Mouse (Mus musculus) lung, adult 18-20 months (tissue): ENCODE data around the gene Ptprd.

Source experiments
- DNase-seq, 2 experiments: peaks; one replicate each; pipeline ENCODE4 v3.0.0; 2022; ENCODE audit warnings: mixed read lengths in 2 of 2

Gene Ptprd

DNA sequence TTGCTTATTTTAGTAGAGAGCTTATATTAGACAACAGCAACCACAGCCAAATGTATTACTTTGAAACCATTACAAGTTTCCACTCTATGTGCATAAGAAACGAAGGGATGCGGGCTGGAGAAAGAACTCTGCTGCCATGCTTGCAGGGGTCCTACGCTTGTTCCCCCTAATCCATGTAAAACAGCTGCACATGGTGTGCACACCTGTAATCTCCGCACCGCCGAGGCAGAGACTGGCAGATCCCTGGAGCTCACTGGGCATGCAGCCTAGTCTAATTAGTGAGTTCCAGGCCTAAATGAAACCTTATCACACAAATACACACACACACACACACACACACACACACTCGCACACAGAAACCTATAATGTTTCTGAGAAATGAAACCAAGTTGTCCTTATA lies 1365.5 kb downstream of the Ptprd start:
- no peak for DNase-seq

DNA sequence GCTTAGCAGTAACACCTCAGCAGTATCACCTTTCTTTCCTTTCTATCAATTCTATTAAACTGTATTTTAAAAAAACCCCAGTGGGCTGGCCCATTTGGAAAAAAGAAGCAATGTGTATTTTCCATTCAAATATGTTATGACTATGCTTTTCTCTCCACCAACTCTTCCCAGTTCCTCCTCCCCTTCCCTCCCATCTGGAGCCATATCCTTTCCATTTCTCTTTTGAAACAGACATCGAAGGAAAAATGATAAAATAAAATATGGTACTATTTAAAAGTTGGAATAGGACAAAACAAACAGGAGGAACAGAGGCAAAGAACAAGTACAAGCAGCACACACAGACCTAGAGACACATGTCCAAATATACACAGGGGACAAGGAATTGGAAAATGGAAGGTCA lies 1372.7 kb downstream of the Ptprd start:
- no peak for DNase-seq

DNA sequence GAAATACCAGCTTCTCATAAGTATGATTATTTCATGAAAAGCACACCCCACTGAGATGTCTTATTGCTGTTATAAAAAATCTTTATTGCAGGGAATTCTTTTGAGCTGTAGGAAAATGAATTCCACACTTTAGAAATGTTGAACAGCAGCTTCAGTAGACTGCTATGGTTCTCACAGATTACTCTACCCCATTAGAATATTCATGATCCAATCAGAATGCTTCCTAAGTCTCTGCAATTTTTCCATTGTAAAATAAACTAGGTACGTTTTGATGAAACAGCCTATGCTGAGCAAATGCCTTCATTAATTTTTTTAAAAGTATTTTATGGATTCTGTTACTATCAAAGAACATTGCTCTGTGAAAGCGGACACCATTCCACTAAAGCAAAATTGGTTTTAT lies 1399.6 kb downstream of the Ptprd start:
- no peak for DNase-seq

DNA sequence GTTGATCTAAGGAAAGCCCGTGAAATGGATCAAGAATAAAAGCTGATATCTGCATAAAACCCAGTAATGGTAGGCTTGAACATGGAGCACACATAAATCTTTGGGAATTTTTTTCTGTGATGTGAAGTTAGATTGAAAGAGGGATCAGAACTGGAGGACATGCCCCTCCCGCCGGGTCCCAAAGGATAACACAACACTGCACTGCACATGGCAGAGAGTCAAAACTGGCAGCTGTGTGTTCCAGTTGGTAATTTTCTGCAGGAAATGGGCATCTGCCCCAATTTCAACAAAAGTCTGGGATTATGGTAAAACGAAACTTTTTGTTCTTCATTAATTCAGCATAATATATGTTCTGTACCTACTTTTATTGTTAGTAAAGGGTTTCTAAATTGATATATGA lies 1409.1 kb downstream of the Ptprd start:
- no peak for DNase-seq

DNA sequence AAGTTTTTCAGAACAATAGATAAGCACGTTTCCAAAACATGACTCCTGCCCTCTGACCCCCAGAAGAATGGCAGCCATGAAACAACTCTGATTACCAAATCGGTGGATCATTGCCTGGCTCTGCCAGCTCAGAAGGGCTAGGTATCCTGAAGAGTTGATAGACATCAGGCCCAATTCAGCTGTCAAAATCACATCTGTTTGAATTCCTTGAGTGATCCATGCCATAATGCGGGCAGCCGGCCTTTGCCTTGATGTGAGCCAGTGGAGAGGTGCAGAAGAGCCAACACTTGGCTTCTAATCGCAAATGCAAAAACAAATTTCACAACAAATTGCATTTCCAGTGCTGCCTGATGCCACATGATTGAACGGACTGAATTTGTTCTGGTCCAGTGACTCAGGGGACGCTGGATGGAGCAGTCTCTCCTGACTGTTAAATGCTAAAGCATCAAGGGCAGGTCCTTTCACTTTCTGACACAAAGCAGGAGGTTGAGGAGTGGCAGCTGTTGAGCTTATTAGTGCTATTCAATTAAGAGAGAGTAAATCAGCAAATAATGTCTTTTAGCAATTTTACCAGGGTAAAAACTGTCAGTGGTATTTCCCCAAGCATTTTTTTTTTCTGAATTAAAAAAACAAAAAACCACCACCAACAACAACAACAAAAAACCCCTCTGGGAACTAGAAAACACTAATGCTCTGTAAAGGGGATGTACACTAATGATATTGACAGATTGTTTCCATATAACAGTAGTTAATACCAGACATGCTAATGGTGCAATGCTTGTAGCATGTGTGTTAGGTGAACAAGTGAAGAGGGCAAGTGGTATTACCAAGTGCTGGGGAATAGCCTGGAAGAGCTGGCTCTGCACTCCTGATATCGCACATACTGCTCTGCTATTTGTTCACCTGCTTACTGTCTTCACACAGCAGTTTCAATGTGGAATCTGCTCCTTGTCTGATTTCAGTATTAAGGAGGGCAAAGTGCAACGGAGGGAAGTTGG lies 1413.5 kb downstream of the Ptprd start:
- DNase-seq: no peak

DNA sequence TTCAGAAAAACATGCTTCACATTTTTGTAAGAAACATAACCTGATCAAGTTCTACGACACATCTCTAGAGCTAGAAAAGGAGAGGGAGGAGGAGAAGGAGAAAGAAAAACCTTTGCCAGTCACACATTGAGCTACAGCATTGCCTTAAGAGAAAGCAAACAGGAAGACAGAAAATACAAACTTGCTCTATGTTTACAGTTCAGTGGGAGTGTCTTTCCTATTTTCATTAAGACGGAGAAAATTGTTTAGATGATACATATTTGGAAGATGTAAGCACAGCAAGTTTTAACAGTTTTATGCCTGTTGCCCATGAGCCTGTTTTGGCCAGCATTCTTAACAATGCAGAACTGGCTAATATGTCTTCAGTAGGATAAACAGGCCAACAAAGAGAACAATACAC lies 1426.4 kb downstream of the Ptprd start:
- DNase-seq: no peak

DNA sequence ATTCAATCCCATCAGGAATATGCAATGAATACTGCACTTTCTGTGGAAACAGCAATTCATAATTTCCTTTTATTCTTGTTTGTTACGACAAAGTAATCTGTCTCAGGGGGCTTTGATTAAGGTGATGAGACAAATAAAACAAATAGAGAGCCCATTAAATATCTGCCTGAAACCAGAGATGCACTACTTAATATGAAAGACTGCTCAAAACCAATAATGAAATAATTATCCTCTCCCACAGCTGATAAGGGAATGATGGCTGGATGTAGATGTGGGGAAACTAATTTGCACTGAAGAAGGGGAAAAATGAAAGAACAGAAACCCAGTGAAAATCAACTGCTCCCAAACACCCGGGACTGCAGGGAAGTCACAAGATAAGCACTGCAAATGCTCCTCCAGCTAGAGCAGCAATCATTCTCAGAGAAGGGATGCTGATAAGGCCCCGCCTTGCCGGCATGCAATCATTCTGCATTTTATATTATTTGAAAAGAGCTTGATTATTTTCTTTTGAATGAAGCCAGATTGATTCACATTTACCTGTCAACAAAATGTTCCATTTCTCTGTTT lies 1432.1 kb downstream of the Ptprd start:
- no peak for DNase-seq

DNA sequence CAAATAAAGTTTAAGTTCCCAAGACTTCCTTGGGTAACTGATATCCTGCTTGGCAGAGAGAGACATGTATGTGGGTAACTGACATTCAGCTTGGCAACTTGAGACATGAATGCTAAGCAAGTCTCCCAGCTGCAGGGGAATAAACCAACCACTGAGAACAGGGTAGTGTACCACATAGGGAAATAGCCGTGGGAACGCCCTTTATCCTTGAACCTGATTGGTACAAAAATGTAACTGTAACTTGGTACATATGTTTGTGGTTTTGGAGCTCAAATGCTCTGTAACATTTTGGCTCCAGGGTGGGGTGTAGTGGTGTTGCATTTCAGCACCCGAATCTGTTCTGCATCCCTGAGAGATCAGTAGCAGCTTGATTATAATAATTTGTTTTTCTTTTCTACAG lies 1444.8 kb downstream of the Ptprd start:
- DNase-seq: no peak

DNA sequence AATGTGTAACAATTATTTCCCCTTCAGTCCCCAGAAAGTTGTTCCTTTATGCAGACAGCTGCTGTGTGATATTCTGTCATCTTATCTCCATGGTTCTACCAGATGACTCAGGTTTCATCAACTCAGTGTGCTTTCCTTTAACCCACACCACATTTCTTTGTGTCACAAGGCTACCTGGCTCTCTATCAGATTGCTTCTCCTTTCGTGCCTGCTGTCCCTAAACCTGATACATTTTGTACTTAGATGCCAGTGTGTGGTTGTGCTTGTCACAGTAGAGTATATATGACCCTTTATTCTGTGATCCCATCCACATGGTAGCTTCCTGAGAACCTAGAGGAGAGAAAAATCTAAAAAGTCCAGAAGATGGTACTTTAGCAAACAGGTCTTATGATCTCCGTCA lies 1445.3 kb downstream of the Ptprd start:
- DNase-seq: no peak

DNA sequence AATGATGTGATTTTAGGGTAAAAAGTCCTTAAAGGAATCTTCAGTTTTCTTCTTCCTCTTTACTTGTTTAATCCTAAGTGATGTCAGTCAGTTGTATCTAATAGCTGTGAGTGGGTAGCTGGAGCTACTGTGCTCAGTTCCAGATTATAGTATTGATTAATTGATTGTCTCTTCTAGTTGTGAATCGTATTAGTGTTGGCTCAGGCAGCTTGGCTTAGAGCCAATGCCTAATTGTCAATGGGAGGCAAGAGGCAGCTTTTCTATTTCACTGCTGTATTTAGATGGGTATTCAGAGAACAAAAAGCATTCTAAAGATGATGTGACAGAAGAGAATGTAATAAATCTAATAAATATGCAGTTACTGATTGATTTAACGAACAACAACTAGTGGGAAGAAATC lies 1461.1 kb downstream of the Ptprd start:
- no peak for DNase-seq

DNA sequence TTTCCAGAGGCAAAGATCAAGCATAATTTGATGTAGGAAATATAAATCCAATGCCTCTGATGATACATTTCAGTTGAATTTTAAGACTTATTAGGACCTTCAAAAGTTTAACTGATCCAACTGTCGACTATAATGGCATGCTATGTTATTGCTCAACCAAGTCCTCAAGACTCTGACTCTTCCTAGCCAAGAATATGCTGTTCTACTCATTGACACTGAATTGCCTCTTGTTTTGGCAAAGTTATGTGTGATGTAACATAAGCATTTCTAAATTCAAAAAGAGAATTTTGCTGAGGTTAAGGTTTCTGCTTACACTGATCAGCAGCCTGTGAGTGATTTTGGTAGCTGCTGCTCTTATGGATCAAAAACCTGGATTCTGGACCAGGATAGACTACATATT lies 1475.9 kb downstream of the Ptprd start:
- no peak for DNase-seq

DNA sequence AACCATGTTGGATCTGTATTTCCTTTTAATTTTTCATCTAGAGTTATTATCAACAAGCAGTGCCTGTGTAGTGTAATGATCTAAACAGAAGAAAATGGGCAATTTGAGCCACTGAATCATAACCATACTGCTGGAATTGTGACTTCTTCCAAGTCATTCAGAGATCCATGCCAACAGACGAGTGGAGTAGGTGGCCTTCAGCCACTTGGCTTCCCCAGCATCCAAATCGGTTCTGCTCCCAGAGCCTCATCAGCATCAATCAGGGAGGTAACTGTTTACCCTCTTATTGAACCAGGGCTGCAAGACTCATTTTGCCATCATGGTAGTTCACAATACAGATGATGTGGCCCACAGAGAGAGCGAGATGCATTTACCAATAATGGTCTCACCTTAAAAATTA lies 1536.0 kb downstream of the Ptprd start:
- DNase-seq: no peak

DNA sequence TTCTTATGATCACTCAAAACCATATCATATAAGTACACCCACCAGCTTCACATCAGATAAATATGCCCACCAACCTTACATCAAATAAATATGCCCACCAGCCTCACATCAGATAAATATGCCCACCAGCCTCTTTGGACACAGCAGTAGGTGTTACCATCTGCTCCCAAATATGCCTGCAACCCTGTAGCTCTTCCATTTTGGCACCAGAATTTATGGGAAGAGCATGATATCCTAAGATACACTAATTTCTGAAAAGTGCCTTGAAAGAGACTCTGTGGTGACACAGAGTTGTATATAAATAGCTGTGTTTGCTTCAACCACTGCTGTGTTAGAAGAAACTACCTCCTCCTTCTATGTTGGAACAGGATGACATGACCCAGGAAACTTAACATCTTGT lies 1538.5 kb downstream of the Ptprd start:
- DNase-seq: no peak

DNA sequence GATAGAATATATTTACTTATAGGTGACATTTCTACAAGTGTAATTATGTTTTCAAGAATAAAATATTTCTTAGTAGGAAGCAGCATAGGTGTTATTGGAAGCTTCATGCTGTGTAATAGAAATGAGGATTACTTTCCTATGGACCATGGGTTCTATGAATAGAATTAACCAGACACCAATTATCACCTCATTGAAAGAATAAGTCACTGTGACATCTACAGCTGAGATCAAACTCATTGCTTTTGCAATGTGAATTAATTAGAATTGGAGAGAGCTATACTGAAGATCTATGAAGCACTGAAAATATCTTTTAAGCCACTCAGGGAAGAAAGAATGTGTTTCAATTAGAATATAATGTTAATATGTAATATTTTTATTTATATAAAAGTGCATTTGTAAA lies 1539.1 kb downstream of the Ptprd start:
- no peak for DNase-seq

DNA sequence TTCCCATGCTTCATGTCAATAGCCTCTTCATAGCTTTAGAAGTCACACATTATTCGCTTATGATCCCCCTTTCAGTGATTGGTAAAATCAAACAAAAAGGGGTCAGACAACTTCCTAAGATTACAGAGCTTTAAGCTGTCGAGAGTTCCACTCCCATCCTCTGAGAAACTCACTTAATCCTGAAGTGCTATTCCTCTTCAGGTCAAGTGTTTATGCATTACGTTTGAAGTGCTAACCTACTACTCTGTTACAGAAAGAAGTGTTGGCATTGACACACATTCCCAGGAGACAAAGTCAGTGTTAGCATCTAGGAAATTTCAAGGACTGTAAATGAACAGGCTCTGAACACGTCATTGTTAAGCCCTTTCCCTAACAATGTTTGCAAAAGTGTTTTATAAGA lies 1550.0 kb downstream of the Ptprd start:
- DNase-seq: peak in 1 of 2 experiments; percentile 0

DNA sequence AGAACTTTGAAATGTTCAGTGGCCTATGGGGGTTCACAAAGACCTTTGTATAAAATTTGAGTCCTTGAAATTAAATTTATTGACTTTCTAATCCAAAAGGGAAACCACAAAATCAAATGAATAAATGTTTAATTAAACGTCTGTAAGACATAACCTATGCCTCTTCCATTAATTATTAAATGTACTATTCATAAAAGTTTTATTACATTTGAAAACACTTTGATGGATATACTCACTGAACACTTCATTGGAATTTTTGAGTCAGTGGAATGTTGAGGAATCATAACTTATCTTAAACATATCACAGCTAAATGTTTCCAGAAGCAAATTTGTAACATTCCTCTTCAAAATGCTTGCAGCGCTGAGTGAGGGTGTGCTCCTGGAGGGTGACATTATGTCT lies 1551.6 kb downstream of the Ptprd start:
- no peak for DNase-seq

DNA sequence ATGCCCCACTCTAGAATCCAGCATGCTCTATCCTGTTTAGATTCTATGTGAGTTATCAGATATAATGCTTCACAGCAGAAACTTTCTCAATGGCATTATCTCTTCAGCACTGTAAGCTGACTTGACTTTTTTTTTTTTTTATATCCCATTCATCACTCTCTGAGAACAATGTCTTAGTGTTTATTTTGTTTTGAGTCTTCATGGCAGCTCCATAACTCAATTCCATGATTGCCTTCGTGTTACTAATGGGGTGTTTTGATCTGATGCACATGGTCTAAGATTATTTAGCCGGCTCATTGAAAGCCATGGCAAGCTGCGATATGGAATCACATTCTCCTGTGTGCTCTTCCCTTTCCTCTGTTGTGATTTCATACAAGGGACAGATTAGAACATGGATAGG lies 1555.0 kb downstream of the Ptprd start:
- no peak for DNase-seq

DNA sequence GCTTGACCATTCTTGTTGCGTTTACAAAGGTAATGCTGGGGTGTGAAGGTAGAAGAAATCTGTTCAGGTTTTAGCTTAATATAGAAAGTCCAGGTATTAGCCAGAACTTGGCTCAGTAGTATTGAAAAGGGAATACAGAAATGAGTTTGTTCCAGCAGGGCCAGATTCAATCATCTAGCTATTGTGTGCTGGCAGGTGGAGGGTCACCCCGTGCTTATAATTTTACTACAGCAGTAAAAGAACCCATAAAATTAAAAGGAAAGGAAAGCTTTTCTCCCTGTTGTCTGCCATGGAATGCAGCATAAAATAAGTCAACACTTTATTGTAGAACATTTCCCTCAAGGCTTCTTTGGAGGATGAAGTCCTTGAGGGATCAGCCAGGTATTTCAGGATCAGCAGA lies 1558.8 kb downstream of the Ptprd start:
- DNase-seq: no peak

DNA sequence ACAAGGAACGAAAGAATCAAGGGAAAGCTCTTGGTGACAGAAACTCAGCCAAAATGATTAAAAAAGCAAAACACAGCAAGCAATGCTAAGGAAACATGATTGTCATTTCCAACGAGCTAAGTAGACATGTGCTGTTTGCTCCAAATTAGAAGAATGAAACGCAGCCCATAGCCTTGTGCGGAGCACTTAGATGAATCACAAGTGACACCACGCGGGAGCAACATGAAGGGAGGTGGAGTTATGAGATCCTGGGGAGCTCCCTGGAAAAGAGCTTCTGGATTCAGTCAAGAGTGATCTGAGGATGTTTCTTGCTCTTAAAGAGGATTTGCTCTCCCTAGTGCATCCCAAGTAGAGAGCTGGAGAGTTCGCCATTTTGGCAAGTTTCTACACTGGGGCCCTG lies 1590.0 kb downstream of the Ptprd start:
- DNase-seq: no peak

DNA sequence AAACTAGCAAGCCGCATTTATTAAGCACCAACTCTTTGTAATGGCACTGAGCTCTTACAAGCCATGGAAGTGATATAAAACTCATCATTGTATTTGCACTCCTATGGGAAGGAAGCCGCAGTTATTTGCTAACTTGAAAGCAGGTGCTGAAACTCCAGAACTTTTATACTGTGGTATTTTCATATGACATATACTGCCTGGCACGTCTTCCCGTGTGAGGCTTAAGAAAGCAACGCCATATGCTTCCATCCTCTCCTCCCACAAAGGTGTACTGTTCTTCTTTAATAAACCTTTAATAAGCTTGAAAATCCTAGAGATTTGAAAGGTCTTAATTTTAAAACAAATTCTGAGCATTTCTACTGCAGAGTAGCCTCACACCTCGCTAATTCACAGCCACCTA lies 1595.1 kb downstream of the Ptprd start:
- DNase-seq: no peak

DNA sequence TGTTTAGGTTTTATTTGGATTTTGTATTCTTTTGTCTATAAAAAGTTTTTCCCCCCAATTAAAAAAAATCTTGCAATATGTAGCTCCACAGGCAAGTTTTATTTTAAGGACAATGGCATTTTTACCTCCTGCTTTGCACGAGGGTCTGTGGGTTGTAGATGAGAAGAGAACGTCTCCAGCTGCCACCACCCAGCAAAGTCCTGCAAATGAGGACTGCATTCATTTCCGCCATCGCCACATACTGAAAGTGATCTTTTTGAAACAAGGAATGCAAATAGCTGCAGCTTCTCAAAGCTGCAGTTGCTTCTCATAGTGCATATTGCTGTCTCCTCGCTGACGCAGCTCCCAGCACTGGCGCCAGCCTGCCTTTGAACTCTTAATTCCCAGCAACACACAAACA lies 1603.5 kb downstream of the Ptprd start:
- no peak for DNase-seq

DNA sequence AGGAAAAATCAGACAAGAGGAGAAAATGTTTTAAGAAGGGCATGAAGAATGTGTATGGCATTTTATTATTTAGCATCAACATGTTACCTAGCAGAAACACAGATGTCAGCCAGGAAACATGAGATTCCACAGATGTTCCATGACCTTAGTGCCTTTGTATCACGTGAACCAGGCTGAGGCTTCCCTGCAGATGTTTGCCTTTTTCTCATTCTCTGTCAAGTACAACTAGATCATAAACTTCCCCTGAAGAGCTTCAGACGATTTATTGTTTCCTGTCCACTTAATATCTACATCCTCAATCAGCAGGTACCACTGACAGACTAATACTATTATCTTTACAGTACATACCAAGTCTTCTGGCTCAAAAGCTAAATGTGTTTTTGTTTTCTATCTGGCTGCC lies 1605.0 kb downstream of the Ptprd start:
- no peak for DNase-seq

DNA sequence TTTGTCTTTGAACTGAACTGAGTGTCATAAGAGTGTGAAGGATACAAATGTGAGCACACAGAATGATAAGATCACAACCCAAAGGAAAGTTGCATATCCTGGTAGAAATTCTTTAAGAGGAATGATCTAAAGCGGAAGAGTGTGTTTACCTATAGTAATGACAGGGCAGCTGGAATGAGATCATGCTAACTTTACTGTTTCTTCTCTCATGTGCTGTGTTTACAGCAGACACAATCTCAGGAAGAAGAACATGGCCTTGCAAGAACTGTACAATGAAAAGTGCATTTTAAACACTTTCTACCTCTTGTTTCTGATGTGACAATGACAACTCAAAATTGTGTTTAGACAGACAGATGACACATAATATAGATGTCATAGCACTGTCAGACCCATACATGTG lies 1621.0 kb downstream of the Ptprd start:
- no peak for DNase-seq

DNA sequence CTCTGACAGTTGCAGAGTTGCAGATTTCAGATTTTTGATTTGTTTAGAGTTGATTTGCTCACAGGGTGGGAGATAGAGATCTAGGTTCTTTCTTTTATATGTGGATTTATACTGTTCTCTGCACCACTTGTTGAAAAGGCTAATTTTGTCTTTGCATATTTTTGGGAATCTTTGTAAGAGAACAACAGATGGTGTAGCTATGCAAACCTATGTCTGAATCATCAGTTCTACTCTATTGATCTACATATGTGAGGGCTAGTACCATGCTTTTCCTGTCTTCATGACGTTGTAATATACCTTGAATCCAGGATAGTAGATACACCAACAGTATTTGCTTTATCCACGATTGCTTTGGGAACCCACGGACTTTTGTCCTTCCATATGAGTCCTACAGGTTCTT lies 1628.7 kb downstream of the Ptprd start:
- DNase-seq: no peak

DNA sequence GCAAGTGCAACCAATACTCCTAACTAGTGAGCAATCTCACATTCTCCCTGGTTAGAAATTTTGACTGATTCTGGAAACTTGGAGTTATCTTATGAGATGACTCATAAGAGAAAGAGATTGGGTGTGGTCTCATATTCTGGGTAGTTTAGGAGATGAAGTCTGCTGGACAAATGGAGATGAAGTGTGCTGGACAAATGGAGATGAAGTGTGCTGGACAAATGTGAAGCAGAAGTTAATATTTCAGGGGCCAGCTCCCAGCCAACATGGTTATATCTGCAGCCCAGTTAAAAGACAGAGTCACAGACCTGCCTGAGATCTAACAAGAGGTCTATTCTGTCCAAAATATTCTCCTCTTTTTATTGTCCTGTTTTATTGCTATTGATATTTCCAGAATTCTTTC lies 1645.8 kb downstream of the Ptprd start:
- peak in 1 of 2 experiments; percentile 2 for DNase-seq
